ENCODE assay signal across 15 mouse cellular contexts in the genomic region with DNA sequence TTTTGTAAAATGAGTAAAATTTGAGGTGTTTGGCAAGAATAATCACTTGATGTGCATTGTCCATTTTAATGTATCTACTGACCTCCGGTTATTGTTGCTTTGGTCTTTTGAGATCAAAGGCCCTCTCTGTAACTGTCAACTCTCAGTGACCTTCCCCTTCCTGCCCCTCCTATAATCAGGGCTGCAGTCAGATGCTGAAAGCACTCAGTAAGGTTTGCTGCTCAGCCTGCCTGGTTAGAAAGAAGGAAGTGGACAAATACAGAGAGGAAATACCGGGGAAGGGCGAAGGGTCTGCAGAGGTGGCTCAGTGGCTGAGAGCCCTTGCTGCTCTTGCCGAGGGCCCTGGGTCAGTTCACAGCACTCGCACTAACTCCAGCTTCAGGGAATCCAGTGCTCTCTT. TPM values are rescaled to one million over a fixed set of nuclear protein-coding genes. Genes with fewer than 3 reads are reported as not detected.
A peak's percentile ranks its signal among the peaks of the same experiment; 100 is the strongest.
DNase-seq lines count a peak whose midpoint lies in the region; ATAC-seq and TF ChIP-seq lines count a peak whose summit lies in the region.
"Had no signal": no experiment of that assay in that cellular context is flagged by ENCODE, and none has a peak within 500 bp of the region (broad histone marks: within the 10 kb centered on the region; RNA-seq: fewer than 3 reads in every experiment).

No protein-coding gene starts in this region.

- TF ChIP-seq POLR2A in cortical plate, adult 2 months (IDR thresholded peaks at IDR 0.05; ENCODE audit: extremely low read depth, insufficient read depth, low read length): no peak

- no peaks in the 10 kb centered on the region for H3K4me1 ChIP-seq in forebrain, embryonic 11.5 days (replicated peaks; ENCODE audit: control insufficient read depth, insufficient read depth, low read length)
- no peaks in the 10 kb centered on the region for H3K4me1 ChIP-seq in forebrain, postnatal 0 days (ENCODE audit: insufficient read depth)
- no peaks in the 10 kb centered on the region for H3K4me1 ChIP-seq in cortical plate, adult 2 months (ENCODE audit: control insufficient read depth, insufficient read depth, low read length)
- H3K4me1 ChIP-seq: heart, embryonic 15.5 days; hindbrain, embryonic 12.5 days had no signal

- H3K27ac ChIP-seq in forebrain, embryonic 11.5 days (ENCODE audit: low read depth, low read length): no peak overlapping the region
- H3K27ac ChIP-seq in forebrain, postnatal 0 days (ENCODE audit: low read depth, low read length): no peak overlapping the region
- peak overlapping the region; percentile 20; the same call in 1 of the 2 replicates for H3K27ac ChIP-seq in cortical plate, adult 2 months (ENCODE audit: insufficient read depth, low read length)
- H3K27ac ChIP-seq: forebrain, embryonic 15.5 days; heart, embryonic 15.5 days; hindbrain, embryonic 12.5 days had no signal

- 91% methylated on average over 5 of the region's 5 CpGs for WGBS in forebrain, embryonic 11.5 days
- 85% methylated on average over 5 of the region's 5 CpGs for WGBS in forebrain, postnatal 0 days

- peaks cover 22% of the 10 kb centered on the region for H3K36me3 ChIP-seq in forebrain, embryonic 11.5 days (ENCODE audit: control insufficient read depth, insufficient read depth, low read length)
- H3K36me3 ChIP-seq in forebrain, postnatal 0 days (ENCODE audit: insufficient read depth): peaks cover 52% of the 10 kb centered on the region

- H3K27me3 ChIP-seq in forebrain, embryonic 11.5 days (ENCODE audit: control insufficient read depth, insufficient read depth, low read length): no peaks in the 10 kb centered on the region
- H3K27me3 ChIP-seq in forebrain, postnatal 0 days (ENCODE audit: insufficient read depth, low read length): no peaks in the 10 kb centered on the region
- H3K27me3 ChIP-seq: forebrain, embryonic 15.5 days; heart, embryonic 15.5 days; hindbrain, embryonic 12.5 days had no signal

- ATAC-seq in forebrain, embryonic 11.5 days (replicated peaks; ENCODE audit: low FRiP score): no peak
- no peak for ATAC-seq in forebrain, postnatal 0 days
- ATAC-seq: forebrain, embryonic 15.5 days had no signal

- DNase-seq in forebrain, embryonic 11.5 days (ENCODE audit: low spot score): peak; percentile 27
- DNase-seq in forebrain, postnatal 0 days: no peak
- DNase-seq in kidney, postnatal 14 days: peak; percentile 31
- no peak for DNase-seq in kidney, adult 9 months
- DNase-seq in lung, postnatal 36 days: peak; percentile 67
- DNase-seq in spleen, adult 12 weeks (ENCODE audit: low spot score): no peak
- no peak for DNase-seq in right cerebral cortex, postnatal 25 days
- DNase-seq: cerebellum, adult 8-10 months; gastrocnemius, postnatal 14 days; midbrain, embryonic 14.5 days; thymus, adult 18-20 months had no signal

- no peaks in the 10 kb centered on the region for H3K9me3 ChIP-seq in forebrain, embryonic 11.5 days (ENCODE audit: control insufficient read depth, low read length)
- H3K9me3 ChIP-seq in forebrain, postnatal 0 days (ENCODE audit: low read length): no peaks in the 10 kb centered on the region
- H3K9me3 ChIP-seq: forebrain, embryonic 15.5 days; heart, embryonic 15.5 days; hindbrain, embryonic 12.5 days had no signal

- TF ChIP-seq CTCF in forebrain, postnatal 0 days (IDR thresholded peaks at IDR 0.05; ENCODE audit: low read depth): no peak
- no peak for TF ChIP-seq CTCF in cortical plate, adult 2 months (IDR thresholded peaks at IDR 0.05; ENCODE audit: extremely low read depth, insufficient read depth, low read length)

- H3K4me3 ChIP-seq in forebrain, embryonic 11.5 days (ENCODE audit: low read depth, low read length): no peak overlapping the region
- H3K4me3 ChIP-seq in forebrain, postnatal 0 days (ENCODE audit: low read depth, low read length): no peak overlapping the region
- H3K4me3 ChIP-seq in cortical plate, adult 2 months (ENCODE audit: insufficient read depth, low read length): no peak overlapping the region
- H3K4me3 ChIP-seq: forebrain, embryonic 15.5 days; heart, embryonic 15.5 days; hindbrain, embryonic 12.5 days had no signal

- no peak overlapping the region for H3K9ac ChIP-seq in forebrain, embryonic 11.5 days (ENCODE audit: low read length)
- no peak overlapping the region for H3K9ac ChIP-seq in forebrain, postnatal 0 days
- H3K9ac ChIP-seq: forebrain, embryonic 15.5 days; heart, embryonic 15.5 days; hindbrain, embryonic 12.5 days had no signal

- no peak overlapping the region for H3K4me2 ChIP-seq in forebrain, embryonic 11.5 days (ENCODE audit: low read depth, low read length, severe bottlenecking)
- H3K4me2 ChIP-seq in forebrain, postnatal 0 days (ENCODE audit: low read depth): no peak overlapping the region
- H3K4me2 ChIP-seq: forebrain, embryonic 15.5 days; heart, embryonic 15.5 days; hindbrain, embryonic 12.5 days had no signal

RNA-seq across cellular contexts. Expression of gene Arl2bp, which starts 8.0 kb away (rescaled TPM):
- 82.3 and 89.1 TPM in 2 replicates for polyA plus RNA-seq in forebrain, embryonic 11.5 days (2014; fragmentation: Nextera tagmentation; extraction: Ambion mirVana)
- total RNA-seq in forebrain, postnatal 0 days (2014; rRNA removed): 112 and 136 TPM in 2 replicates
- 154 and 183 TPM in 2 replicates for polyA plus RNA-seq in forebrain, postnatal 0 days (2015; fragmentation: Nextera tagmentation; extraction: Ambion mirVana)
- 234 and 235 TPM in 2 replicates for polyA plus RNA-seq in cortical plate, adult 2 months (2012; rRNA removed)

RNA-seq across cellular contexts. Expression of gene Pllp, which starts 21.7 kb away (rescaled TPM):
- 0.60 and 0.96 TPM in 2 replicates for polyA plus RNA-seq in forebrain, embryonic 11.5 days (2014; fragmentation: Nextera tagmentation; extraction: Ambion mirVana)
- 4.6 and 11.6 TPM in 2 replicates for total RNA-seq in forebrain, postnatal 0 days (2014; rRNA removed)
- polyA plus RNA-seq in forebrain, postnatal 0 days (2015; fragmentation: Nextera tagmentation; extraction: Ambion mirVana): 6.8 and 8.6 TPM in 2 replicates
- polyA plus RNA-seq in cortical plate, adult 2 months (2012; rRNA removed): 165 and 190 TPM in 2 replicates

Comparison
In these comparisons a context has a peak if more than half of its experiments do, and no peak if none do; other contexts are left out.
1. DNase-seq: peak in forebrain, embryonic 11.5 days (single experiment), kidney, postnatal 14 days (single experiment) and lung, postnatal 36 days (single experiment); none in forebrain, postnatal 0 days (single experiment), kidney, adult 9 months (single experiment), spleen, adult 12 weeks (single experiment) and right cerebral cortex, postnatal 25 days (single experiment).
2. RNA of gene Pllp, which starts 21.7 kb away (polyA plus RNA-seq): 165 to 190 TPM in cortical plate, adult 2 months; 6.8 to 8.6 TPM in forebrain, postnatal 0 days and 0.60 to 0.96 TPM in forebrain, embryonic 11.5 days; every median in the first group is over 10 times any median in the second.